Mouse (Mus musculus) CH12.LX (cell line): Measurements from ENCODE around the gene Shroom1. TPM values are rescaled to one million over a fixed set of nuclear protein-coding genes. Genes with fewer than 3 reads are reported as not detected.

Experiments used
- DNase-seq: peaks from one replicate; pipeline ENCODE4 v3.0.0-alpha.2; 2013; ENCODE audit errors: extremely low read depth
- H3K27ac ChIP-seq: 2 replicates; pipeline ENCODE4 v1.5.1; 2012; ENCODE audit warnings: low read depth, mild to moderate bottlenecking, control low read depth, moderate library complexity; ENCODE audit not compliant: insufficient read depth
- H3K27me3 ChIP-seq: replicated peaks from 2 replicates; pipeline ENCODE3; 2012; ENCODE audit warnings: inconsistent platforms
- H3K36me3 ChIP-seq, 2 experiments: replicated peaks in 1 of 2; 2 replicates each; pipeline versions ENCODE3 to v1.6.1; 2012; ENCODE audit warnings: inconsistent platforms in 1 of 2, low read length in 1 of 2, mild to moderate bottlenecking in 1 of 2, mixed read lengths in 1 of 2, moderate library complexity in 1 of 2; ENCODE audit not compliant: control insufficient read depth in 1 of 2, insufficient read depth in 1 of 2
- H3K4me1 ChIP-seq, 2 experiments: 2 replicates each; pipeline ENCODE4 v1.6.1; 2012; ENCODE audit warnings: inconsistent platforms in 1 of 2, moderate library complexity in 1 of 2; ENCODE audit not compliant: insufficient read depth in 2 of 2, control insufficient read depth in 1 of 2
- H3K4me2 ChIP-seq: 2 replicates; pipeline ENCODE4 v1.6.1; 2012; ENCODE audit warnings: low read depth, mild to moderate bottlenecking, control low read depth; ENCODE audit not compliant: poor library complexity, insufficient read depth, severe bottlenecking
- H3K4me3 ChIP-seq, 3 experiments: fragments of 150-350 bp in 1 of 3; sonication (generic) in 1 of 3; replicated peaks in 1 of 3; 2 replicates each; pipeline versions ENCODE3 to v1.5.1; 2011 to 2012; ENCODE audit warnings: low read depth in 2 of 3, low read length in 2 of 3, mild to moderate bottlenecking in 2 of 3, moderate library complexity in 2 of 3, control low read depth in 1 of 3, improper control_type of control experiment in 1 of 3, inconsistent platforms in 1 of 3, mixed read lengths in 1 of 3; ENCODE audit not compliant: poor library complexity in 1 of 3
- H3K79me2 ChIP-seq: replicated peaks from 2 replicates; pipeline ENCODE4 v1.6.1; 2012; ENCODE audit warnings: mild to moderate bottlenecking, moderate library complexity; ENCODE audit not compliant: control insufficient read depth, poor library complexity, insufficient read depth, severe bottlenecking; ENCODE audit errors: extremely low read depth
- H3K9ac ChIP-seq: 2 replicates; pipeline ENCODE4 v1.6.1; 2012; ENCODE audit warnings: low read depth, mild to moderate bottlenecking, control low read depth, moderate library complexity; ENCODE audit not compliant: insufficient read depth
- H3K9me3 ChIP-seq: replicated peaks from 2 replicates; pipeline ENCODE3; 2012; ENCODE audit warnings: low read length, inconsistent platforms, mixed read lengths
- CHD2 ChIP-seq: IDR thresholded peaks from 2 replicates; pipeline ENCODE4 v1.6.1; 2011; ENCODE audit warnings: low read length, improper control_type of control experiment
- CTCF ChIP-seq, 2 experiments: IDR thresholded peaks in 1 of 2; conservative IDR thresholded peaks in 1 of 2; 2 replicates each; pipeline ENCODE4 v1.5.1; 2011 to 2012; ENCODE audit warnings: low read depth in 2 of 2, low read length in 2 of 2, improper control_type of control experiment in 1 of 2, inconsistent platforms in 1 of 2, mild to moderate bottlenecking in 1 of 2, moderate library complexity in 1 of 2
- E2F4 ChIP-seq: IDR thresholded peaks from 2 replicates; pipeline ENCODE4 v1.6.1; 2011; ENCODE audit warnings: low read depth, low read length, improper control_type of control experiment; ENCODE audit not compliant: insufficient replicate concordance
- EP300 ChIP-seq: IDR thresholded peaks from 2 replicates; pipeline ENCODE4 v1.6.1; 2011; ENCODE audit warnings: low read length, improper control_type of control experiment
- ETS1 ChIP-seq: conservative IDR thresholded peaks from 2 replicates; pipeline ENCODE4 v1.6.1; 2012; ENCODE audit warnings: low read depth, mild to moderate bottlenecking, inconsistent platforms, low read length, improper control_type of control experiment, moderate library complexity
- IRF4 ChIP-seq: IDR thresholded peaks from 2 replicates; pipeline ENCODE4 v1.6.1; 2014; ENCODE audit warnings: low read depth, mild to moderate bottlenecking, inconsistent platforms, low read length, improper control_type of control experiment
- JUN ChIP-seq: IDR thresholded peaks from 2 replicates; pipeline ENCODE4 v1.6.1; 2011; ENCODE audit warnings: low read depth, mild to moderate bottlenecking, low read length, improper control_type of control experiment, moderate library complexity; ENCODE audit not compliant: insufficient read depth
- JUND ChIP-seq: conservative IDR thresholded peaks from 2 replicates; pipeline ENCODE4 v1.6.1; 2011; ENCODE audit warnings: low read depth, low read length, improper control_type of control experiment
- KAT2A ChIP-seq: IDR thresholded peaks from 2 replicates; pipeline ENCODE4 v1.6.1; 2012; ENCODE audit warnings: low read length, improper control_type of control experiment, inconsistent platforms; ENCODE audit not compliant: insufficient replicate concordance
- MAX ChIP-seq: IDR thresholded peaks from 2 replicates; pipeline ENCODE4 v1.6.1; 2011; ENCODE audit warnings: low read length, improper control_type of control experiment
- MAZ ChIP-seq: IDR thresholded peaks from 2 replicates; pipeline ENCODE4 v1.6.1; 2012; ENCODE audit warnings: low read depth, mild to moderate bottlenecking, inconsistent platforms, low read length, improper control_type of control experiment, moderate library complexity
- MYC ChIP-seq: IDR thresholded peaks from 2 replicates; pipeline ENCODE4 v1.6.1; 2011; ENCODE audit warnings: low read depth, mild to moderate bottlenecking, improper control_type of control experiment, low read length
- NELFE ChIP-seq: IDR thresholded peaks from 2 replicates; pipeline ENCODE4 v1.6.1; 2011; ENCODE audit warnings: low read depth, low read length, improper control_type of control experiment
- NRF1 ChIP-seq: IDR thresholded peaks from 2 replicates; pipeline ENCODE4 v1.6.1; 2014; ENCODE audit warnings: low read depth, mild to moderate bottlenecking, inconsistent platforms, low read length, improper control_type of control experiment, moderate library complexity
- POLR2A ChIP-seq: IDR thresholded peaks from 2 replicates; pipeline ENCODE4 v1.6.1; 2011; ENCODE audit warnings: low read depth, mild to moderate bottlenecking, improper control_type of control experiment, low read length
- POLR2AphosphoS2 ChIP-seq: IDR thresholded peaks from 2 replicates; pipeline ENCODE4 v1.6.1; 2011; ENCODE audit warnings: low read depth, low read length, improper control_type of control experiment
- RAD21 ChIP-seq: IDR thresholded peaks from 2 replicates; pipeline ENCODE4 v1.6.1; 2011; ENCODE audit warnings: low read depth, mild to moderate bottlenecking, low read length, improper control_type of control experiment, moderate library complexity
- RCOR1 ChIP-seq: conservative IDR thresholded peaks from 2 replicates; pipeline ENCODE4 v1.6.1; 2012; ENCODE audit warnings: low read depth, mild to moderate bottlenecking, inconsistent platforms, low read length, improper control_type of control experiment
- SIN3A ChIP-seq: IDR thresholded peaks from 2 replicates; pipeline ENCODE4 v1.6.1; 2012; ENCODE audit warnings: low read length, improper control_type of control experiment, inconsistent platforms
- SMC3 ChIP-seq: IDR thresholded peaks from 2 replicates; pipeline ENCODE4 v1.6.1; 2011; ENCODE audit warnings: low read depth, low read length, improper control_type of control experiment
- TBP ChIP-seq: conservative IDR thresholded peaks from 2 replicates; pipeline ENCODE4 v1.6.1; 2011; ENCODE audit warnings: low read depth, low read length, improper control_type of control experiment
- TCF12 ChIP-seq: IDR thresholded peaks from 2 replicates; pipeline ENCODE4 v1.6.1; 2014; ENCODE audit warnings: low read depth, mild to moderate bottlenecking, inconsistent platforms, low read length, improper control_type of control experiment
- UBTF ChIP-seq: IDR thresholded peaks from 2 replicates; pipeline ENCODE4 v1.6.1; 2012; ENCODE audit warnings: low read depth, mild to moderate bottlenecking, inconsistent platforms, low read length, improper control_type of control experiment, moderate library complexity
- USF2 ChIP-seq: conservative IDR thresholded peaks from 2 replicates; pipeline ENCODE4 v1.6.1; 2011; ENCODE audit warnings: low read depth, low read length, improper control_type of control experiment
- ZKSCAN1 ChIP-seq: IDR thresholded peaks from 2 replicates; pipeline ENCODE4 v1.6.1; 2012; ENCODE audit warnings: low read depth, inconsistent platforms, low read length, improper control_type of control experiment, borderline replicate concordance
- dilution Hi-C: fragments of 300-500 bp; cut with MboI; formaldehyde crosslinking; loops from 2 replicates; pipeline ENCODE4 v1.14.3; 2020; ENCODE audit warnings: low sequenced_read_pairs; ENCODE audit not compliant: extremely low pct_unique_long_range_greater_than_20kb, extremely low pct_ligation_motif_present
- in situ Hi-C: fragments of 300-500 bp; cut with MboI; formaldehyde crosslinking; loops from 3 replicates; pipeline ENCODE4 v1.14.3; 2019; ENCODE audit warnings: low sequenced_read_pairs, low pct_ligation_motif_present, low pct_unique_long_range_greater_than_20kb, mixed read lengths
- polyA plus RNA-seq: library from polyadenylated mRNA; unstranded; fragments of >175 nt; gene quantifications from 2 replicates; pipeline ENCODE4 v1.2.1, GENCODE M21; 2012; ENCODE audit warnings: low read depth; ENCODE audit not compliant: insufficient read length
- total RNA-seq, 2 experiments: library from RNA; depleted of rRNA; stranded (reverse); fragments of 300-350 nt in 1 of 2; fragments of >200 nt in 1 of 2; gene quantifications; 2 replicates each; pipeline ENCODE4 v1.2.3; 2012 to 2014

Gene Shroom1
- total and polyA plus RNA-seq, 3 experiments = not detected

DNA sequence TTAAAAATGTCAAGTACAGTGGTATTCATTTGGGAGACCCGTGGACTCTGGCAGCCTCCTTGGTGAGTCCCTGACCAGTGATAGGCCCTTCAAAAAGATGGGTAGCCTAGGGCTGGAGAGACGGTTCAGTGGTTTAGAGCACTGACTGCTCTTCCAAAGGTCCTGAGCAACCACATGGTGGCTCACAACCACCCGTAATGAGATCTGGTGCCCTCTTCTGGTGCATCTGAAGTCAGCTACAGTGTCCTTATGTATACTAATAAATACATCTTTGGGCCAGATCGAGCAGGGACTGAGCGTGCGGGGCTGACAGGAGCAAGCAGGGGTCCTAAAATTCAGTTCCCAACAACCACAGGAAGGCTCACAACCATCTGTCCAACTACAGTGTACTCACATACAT, 13.1 kb upstream of the Shroom1 start:
- H3K4me2 ChIP-seq = no peak overlapping the region; the same call in 1 of the 2 replicates
- no peak overlapping the region for H3K9ac ChIP-seq
- no peak overlapping the region for H3K27ac ChIP-seq
- no peaks in the 10 kb centered on the region for H3K9me3 ChIP-seq
- dilution Hi-C loops = no loop called here
- no peaks in the 10 kb centered on the region for H3K27me3 ChIP-seq
- no peaks in the 10 kb centered on the region for H3K79me2 ChIP-seq
- no peak overlapping the region for H3K4me3 ChIP-seq
- DNase-seq = peak; percentile 38
- in situ Hi-C loops = no loop called here
- no peaks in the 10 kb centered on the region for H3K36me3 ChIP-seq
- no peak for TF ChIP-seq JUN
- no peak for TF ChIP-seq SIN3A
- TF ChIP-seq TCF12 = no peak
- TF ChIP-seq ETS1 = no peak
- peak; percentile 47 for TF ChIP-seq RAD21
- TF ChIP-seq POLR2AphosphoS2 = no peak
- peak; percentile 70; the same call in 1 of the 2 replicates for TF ChIP-seq MAX
- peak; percentile 93 for TF ChIP-seq MYC
- peak; percentile 58 for TF ChIP-seq SMC3
- no peak for TF ChIP-seq USF2
- TF ChIP-seq POLR2A = 0 out of 2 replicates have a peak, but pooled peaks have one; percentile 21
- TF ChIP-seq CTCF (conservative IDR thresholded peaks at IDR 0.05 in 1 of 2, IDR thresholded peaks at IDR 0.05 in 1 of 2; ENCODE audit: low read depth in 2 of 2, low read length in 2 of 2) = peak in 1 of 2 experiments; percentile 94; a peak in 2 of 4 replicates
- H3K4me1 ChIP-seq = 0 out of 4 replicates have a peak, but pooled peaks cover 0 to 2% of the 10 kb centered on the region in 2 experiments

DNA sequence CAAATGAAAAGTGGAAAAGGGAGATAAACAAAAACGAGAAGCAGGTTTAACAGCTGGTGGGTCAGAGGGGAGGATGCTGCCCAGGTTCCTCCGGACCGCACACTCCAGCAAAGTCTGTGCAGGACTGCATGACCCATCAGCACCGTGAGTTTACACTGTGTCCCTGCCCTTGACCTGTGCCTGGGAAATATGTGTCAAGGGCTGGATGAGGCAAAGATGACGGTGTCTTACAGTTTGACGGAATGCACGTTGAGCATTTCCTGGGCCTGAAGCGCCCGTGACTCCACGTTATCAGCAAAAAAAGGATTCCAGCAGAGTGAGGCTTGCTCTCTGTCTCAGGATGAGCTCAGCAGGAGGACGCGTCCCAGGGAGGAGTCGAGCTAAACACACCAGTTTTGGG, 11.4 kb upstream of the Shroom1 start:
- Histone ChIP-seq H3K79me2 (no peaks in the 10 kb centered on the region), H3K4me1 (0 out of 4 replicates have a peak, but pooled peaks cover 0 to 2% of the 10 kb centered on the region in 2 experiments), H3K27ac (no peak overlapping the region), H3K9me3 (no peaks in the 10 kb centered on the region), H3K9ac (no peak overlapping the region), H3K4me2 (no peak overlapping the region), H3K4me3 (no peak overlapping the region), H3K36me3 (no peaks in the 10 kb centered on the region), H3K27me3 (no peaks in the 10 kb centered on the region)
- TF ChIP-seq TBP (no peak), EP300 (no peak), RAD21 (no peak), MAX (no peak), TCF12 (no peak), POLR2A (no peak), KAT2A (no peak)
- dilution Hi-C loops = no loop called here
- in situ Hi-C loops = no loop called here
- no peak for DNase-seq

DNA sequence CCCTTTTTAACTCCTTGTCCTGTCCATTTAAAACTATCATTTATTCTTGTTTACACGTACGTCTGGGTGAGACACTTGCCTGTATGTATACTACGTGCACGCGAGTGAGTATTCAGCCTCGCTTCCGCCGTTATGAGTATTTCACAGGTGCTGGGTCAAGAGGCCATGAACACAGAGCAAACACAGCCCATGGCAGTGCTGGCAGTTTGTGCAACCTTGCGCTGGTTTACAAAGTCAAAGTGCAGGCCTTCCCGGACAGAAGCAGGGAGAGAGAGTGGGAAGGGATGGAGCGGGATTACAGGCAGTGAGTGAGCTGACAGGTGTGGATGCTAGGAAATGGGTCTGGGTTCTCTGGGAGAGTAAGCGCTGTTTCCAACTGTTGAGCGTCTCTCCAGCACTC, 10.8 kb upstream of the Shroom1 start:
- Histone ChIP-seq H3K4me1 (0 out of 4 replicates have a peak, but pooled peaks cover 0 to 2% of the 10 kb centered on the region in 2 experiments), H3K9ac (no peak overlapping the region), H3K27me3 (no peaks in the 10 kb centered on the region), H3K27ac (no peak overlapping the region), H3K36me3 (no peaks in the 10 kb centered on the region), H3K9me3 (no peaks in the 10 kb centered on the region), H3K4me2 (no peak overlapping the region), H3K79me2 (no peaks in the 10 kb centered on the region), H3K4me3 (no peak overlapping the region)
- no peak for TF ChIP-seq NRF1
- TF ChIP-seq ZKSCAN1 = no peak
- TF ChIP-seq CHD2 = no peak
- no peak for TF ChIP-seq JUND
- no peak for TF ChIP-seq RCOR1
- TF ChIP-seq ETS1 = no peak
- no peak for TF ChIP-seq NELFE
- TF ChIP-seq MAZ = no peak
- no peak for TF ChIP-seq TBP
- TF ChIP-seq MAX = no peak
- TF ChIP-seq TCF12 = no peak
- TF ChIP-seq IRF4 = no peak
- no peak for TF ChIP-seq SMC3
- TF ChIP-seq UBTF = no peak
- no peak for TF ChIP-seq POLR2A
- TF ChIP-seq E2F4 = no peak
- no peak for TF ChIP-seq MYC
- TF ChIP-seq USF2 = no peak
- dilution Hi-C loops = no loop called here
- DNase-seq = no peak
- in situ Hi-C loops = no loop called here
